Mouse (Mus musculus) T-helper 1 cell (primary cell): ENCODE results near the gene Eef2.

Experiments
- in situ Hi-C: fragments of 300-600 bp; cut with MboI, MseI; formaldehyde crosslinking; loops from one replicate; pipeline ENCODE4 v1.15.1; 2025; ENCODE audit warnings: high pct_unique_total_duplicates

Eef2 gene

GRCm38 (mm10) chr10:81198990-81199389 is 22.6 kb downstream of the Eef2 start:
- in situ Hi-C loops, result loop anchor here (5.0 kb wide), 1 partner anchor 38 kb away; no protein-coding TSS in a partner anchor

DNA sequence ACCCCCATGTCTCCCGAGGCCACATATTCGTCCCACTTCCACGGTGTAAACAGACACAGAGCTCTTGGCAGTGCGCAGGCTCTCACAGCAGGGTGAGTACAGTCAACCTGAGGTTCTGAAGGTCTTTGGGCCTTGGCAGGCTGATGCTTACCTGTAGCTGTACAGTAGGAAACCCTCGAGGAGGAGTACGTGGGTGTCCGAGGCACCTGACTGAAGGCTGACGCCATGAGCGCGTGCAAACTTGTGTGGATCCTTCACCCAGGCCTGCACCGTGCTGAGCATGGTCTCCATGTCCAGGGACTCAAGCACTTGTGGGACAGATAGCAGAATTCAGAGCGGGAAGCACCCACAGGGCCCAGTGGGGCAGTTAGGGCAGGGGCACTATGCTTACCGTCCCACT is 23.7 kb downstream of the Eef2 start:
- in situ Hi-C loops, result loop anchor here (25.0 kb wide), 1 partner anchor 2012 kb away; no protein-coding TSS in a partner anchor

DNA sequence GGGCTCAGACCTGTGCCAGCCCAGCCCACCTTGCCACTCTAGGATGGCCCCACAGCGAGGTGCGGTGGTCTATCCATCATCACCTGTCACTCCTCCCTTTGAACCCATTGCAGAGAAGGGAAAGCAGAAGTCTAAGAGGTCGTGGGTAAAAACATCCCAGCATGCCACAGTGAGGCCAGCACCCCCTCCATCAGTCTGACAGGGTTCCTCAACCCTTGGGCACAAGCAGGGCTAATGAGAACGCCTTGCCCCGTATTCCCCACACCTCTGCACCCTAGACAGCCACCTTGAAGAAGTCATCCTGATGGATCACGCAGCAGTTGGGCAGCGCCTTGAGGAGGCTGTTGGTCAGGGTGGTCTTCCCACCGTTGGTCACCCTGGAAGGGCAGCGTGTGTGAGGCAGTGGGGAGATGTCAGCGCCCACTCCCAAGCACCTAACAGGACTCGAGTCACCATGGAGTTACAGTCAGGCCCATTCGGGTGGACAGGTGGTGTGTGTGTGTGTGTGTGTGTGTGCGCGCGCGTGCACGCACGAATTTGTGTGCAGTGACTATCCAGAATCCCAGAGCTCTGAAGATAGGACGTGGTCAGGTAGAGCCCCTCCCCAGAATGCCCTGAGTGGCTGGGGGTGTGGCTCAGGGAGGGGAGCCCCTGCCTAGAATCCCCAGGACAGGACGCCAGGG is 24.3 kb downstream of the Eef2 start:
- in situ Hi-C loops, result loop anchor here (25.0 kb wide), 1 partner anchor 2012 kb away; no protein-coding TSS in a partner anchor

DNA sequence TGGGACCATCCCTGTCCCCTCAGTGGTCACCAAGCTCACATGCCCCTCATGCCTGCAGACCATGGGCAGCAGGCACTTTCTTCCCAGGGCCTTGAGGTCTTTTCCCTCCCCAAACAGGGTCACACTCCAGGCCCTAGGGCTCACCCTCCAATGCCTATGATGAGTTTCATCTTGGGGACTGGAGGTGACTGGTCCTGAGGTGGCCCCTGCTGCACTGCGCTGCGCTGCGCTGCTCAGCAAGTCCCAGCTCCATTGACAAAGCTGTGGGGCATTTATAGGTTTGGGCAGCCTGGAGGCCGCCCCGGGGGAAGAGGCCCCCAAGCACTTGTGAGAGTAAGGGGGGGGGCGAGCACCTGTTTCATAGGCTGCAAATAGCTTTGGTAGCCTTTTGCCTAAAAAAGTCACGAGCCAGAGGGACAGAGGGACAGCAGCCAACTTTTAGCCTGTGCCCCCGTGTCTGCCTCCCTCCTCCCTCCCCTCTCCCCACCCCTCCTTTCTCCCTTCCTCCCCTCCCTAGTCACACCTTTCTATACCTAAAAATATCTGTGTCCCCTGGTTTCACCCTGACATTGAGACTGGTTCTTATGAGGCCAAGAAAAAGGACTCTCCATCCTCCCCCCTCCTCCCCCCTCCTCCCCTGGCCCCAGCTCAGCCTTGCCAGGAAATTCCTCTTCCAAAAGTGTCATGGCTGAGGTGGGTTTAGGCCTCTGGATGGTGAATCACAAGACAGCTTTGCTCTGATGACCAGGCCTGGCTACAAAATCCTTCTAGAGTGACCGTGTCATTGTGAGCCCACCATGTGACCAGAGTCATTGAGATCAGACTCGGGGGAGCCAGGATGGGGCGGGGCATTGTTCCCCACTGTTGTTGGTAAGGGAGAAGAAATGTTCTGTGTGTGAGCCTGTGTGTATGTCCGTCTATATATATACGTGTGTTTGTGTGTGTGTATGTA is 25.7 kb downstream of the Eef2 start, which contains the start of gene Nmrk2:
TSS of gene Nmrk2 (minus strand) at position 245 of the 952 bp plus-strand sequence.
- in situ Hi-C loops, result loop anchor here (25.0 kb wide), 1 partner anchor 2010 kb away; no protein-coding TSS in a partner anchor

DNA sequence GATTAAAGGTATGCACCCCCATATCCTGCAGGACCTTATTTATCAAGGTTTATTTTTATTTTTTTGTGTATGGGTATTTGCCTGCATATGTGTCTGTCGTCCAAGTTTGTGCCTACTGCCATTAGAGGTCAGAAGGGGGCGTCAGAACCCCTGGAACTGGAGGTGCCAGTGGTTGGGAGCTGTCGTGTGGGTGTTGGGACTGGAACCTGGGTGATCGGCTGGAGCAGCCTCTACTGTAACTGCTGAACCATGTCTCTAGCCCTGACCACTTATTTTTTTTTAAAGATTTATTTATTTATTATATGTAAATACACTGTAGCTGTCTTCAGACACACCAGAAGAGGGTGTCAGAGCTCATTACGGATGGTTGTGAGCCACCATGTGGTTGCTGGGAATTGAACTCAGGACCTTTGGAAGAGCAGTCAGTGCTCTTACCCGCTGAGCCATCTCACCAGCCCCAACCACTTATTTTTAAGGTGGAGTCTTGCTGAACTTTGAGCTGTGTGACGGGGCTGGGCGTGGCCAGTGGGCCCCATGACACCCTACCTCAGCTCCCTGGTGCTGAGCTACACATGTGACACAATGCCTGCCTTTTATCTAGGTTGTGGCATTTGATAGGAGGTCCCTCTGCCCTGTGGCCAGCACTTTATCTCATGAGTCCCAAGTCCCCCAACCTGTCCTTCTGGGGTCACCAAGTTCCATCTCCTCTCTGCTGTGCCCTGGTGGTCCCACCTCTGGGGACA is 26.7 kb downstream of the Eef2 start:
- in situ Hi-C loops, result loop anchor here (25.0 kb wide), 1 partner anchor 2009 kb away; no protein-coding TSS in a partner anchor

DNA sequence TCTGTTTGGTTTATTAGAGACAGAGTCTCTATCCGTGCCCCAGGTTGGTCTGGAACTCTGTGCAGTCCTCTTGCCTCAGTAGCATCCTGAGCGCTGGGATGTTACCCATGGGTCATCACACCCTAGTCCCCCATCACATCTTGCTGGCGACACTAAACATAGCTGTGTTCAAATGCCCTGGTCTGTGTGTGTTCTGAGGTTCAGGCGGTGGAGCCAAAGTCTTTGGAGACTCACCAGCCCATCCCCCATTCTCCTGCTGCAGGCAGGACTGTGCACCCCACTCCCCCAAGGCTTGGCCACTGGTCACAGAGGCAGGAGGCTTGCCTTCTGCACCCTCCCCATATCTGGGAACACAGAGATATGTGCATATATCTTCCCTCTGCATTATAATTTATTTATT is 27.7 kb downstream of the Eef2 start:
- in situ Hi-C loops, result loop anchor here (25.0 kb wide), 1 partner anchor 2008 kb away; no protein-coding TSS in a partner anchor

DNA sequence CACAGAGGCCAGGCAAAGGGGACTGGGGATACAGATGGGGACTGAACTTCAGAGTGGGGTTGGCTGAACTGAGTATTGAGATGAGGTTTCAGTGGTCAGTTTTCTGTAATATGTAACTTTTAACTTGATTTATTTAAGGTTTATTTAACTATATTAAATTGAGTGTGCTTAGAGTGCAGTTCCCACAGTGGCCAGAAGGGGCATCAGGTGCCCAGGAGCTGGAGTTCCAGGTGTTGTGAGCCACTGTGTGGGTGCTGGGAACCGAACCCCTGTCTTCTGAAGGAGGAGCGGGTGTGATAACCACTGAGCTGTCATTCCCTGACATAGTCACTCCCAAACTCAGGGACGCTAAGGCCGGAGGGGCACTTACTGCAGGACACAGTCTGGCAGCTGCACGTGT is 33.7 kb downstream of the Eef2 start:
- in situ Hi-C loops, result loop anchor here (25.0 kb wide), 1 partner anchor 2002 kb away; no protein-coding TSS in a partner anchor

DNA sequence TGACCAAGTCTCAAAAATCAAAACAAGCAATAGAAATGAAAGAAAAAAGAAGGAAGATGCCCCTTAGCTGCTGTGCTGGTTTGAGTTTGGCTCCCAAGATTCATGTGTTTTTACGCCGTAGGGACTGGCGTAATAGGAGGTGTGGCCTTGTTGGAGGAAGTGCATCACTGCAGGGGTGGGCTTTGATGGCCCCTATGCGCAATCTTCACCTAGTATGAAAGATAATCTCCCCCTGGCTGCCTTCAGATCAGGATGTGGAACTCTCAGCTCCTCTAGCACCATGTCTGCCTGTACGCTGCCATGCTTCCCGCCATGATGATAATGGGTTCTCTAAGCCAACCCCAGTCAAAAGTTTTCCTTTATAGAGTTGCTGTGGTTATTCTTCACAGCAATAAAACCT is 39.8 kb downstream of the Eef2 start:
- in situ Hi-C loops, result loop anchor here (25.0 kb wide), 1 partner anchor 1996 kb away; no protein-coding TSS in a partner anchor

DNA sequence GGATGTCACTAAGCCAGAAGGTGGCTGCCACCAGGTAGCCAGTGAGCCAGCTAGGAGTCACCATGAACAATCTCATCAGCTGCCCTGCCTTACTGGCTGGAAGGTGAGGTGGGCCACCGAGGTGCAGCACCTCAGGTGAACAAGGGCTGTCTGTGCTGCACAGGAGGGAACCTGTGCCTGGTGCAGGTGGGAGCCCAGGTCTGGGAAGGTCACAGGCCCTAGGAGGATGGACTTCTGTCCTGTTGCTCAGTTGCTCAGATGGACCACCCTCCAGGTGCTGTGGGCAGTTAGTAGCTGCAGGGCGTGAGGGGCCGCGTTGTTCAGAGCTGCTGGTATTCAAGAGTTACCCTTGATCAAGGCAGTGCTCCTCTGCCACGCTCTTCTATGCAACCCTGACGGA is 40.4 kb downstream of the Eef2 start:
- in situ Hi-C loops, result loop anchor here (25.0 kb wide), 1 partner anchor 1995 kb away; no protein-coding TSS in a partner anchor

- in situ Hi-C loops, result loop anchor here (25.0 kb wide), 1 partner anchor 1995 kb away; no protein-coding TSS in a partner anchor
These were observed 40.8 kb downstream of the Eef2 start for GRCm38 (mm10) chr10:81217267-81217666.

DNA sequence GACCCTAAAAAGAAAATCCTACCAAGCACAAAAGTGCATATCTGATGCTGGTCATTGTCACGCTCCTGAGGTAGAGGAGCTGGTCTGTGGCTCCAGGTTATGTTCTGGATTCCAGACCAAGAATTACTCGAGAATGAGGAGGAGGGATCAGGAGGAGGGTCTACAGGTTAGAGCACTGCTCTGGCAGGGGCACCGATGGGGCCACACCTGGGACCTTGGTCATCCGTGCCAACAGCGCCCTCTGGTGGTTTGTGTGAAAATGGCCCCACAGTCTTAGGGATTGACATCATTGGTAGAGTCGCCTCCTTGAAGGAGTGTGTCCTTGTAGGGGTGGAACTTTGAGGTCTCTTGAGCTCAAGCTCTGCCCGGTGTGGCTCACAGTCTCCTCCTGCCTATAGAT is 41.5 kb downstream of the Eef2 start:
- in situ Hi-C loops, result loop anchor here (25.0 kb wide), 1 partner anchor 1994 kb away; no protein-coding TSS in a partner anchor

GRCm38 (mm10) chr10:81221402-81222015 is 45.1 kb downstream of the Eef2 start:
- in situ Hi-C loops, result loop anchor here (25.0 kb wide), 1 partner anchor 1991 kb away; no protein-coding TSS in a partner anchor

- in situ Hi-C loops, result loop anchor here (25.0 kb wide), 1 partner anchor 1989 kb away; no protein-coding TSS in a partner anchor
These were observed 47.3 kb downstream of the Eef2 start for GRCm38 (mm10) chr10:81223731-81224130.

DNA sequence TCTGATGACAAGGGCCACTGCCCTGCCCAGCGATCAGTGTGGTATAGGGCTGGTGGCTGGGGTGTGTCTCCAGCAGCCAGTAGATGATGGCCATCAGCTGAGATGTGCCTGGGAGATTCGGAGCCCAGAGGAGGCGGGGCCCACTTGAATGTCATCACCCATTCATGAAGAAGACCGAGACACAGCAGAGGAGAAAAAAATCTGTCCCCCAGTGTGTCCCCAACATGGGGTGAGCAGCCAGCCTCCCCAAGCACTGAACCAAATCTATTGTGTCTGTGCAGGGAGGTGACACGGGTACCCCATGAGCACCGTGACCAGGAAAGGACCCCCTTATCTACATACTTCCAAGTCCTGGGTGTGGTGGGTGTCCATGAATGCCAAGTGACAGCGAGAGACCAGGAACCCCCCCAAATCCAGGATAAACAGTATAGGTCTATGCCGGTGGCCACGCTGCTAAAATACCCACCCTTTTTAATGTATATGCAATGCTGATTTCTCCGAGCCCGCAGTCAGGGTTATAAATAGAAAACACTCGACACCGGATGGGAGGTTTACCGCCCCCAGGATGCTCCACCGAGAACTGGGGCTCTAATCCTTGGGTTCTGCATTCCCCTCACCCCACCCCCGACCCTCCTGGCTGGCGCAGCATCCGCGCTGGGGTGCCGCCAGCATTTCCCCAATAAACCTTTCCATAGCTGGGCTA is 53.5 kb downstream of the Eef2 start:
- in situ Hi-C loops, result loop anchor here (25.0 kb wide), 1 partner anchor 1407 kb away; the partner anchor contains the start of gene Tdg

DNA sequence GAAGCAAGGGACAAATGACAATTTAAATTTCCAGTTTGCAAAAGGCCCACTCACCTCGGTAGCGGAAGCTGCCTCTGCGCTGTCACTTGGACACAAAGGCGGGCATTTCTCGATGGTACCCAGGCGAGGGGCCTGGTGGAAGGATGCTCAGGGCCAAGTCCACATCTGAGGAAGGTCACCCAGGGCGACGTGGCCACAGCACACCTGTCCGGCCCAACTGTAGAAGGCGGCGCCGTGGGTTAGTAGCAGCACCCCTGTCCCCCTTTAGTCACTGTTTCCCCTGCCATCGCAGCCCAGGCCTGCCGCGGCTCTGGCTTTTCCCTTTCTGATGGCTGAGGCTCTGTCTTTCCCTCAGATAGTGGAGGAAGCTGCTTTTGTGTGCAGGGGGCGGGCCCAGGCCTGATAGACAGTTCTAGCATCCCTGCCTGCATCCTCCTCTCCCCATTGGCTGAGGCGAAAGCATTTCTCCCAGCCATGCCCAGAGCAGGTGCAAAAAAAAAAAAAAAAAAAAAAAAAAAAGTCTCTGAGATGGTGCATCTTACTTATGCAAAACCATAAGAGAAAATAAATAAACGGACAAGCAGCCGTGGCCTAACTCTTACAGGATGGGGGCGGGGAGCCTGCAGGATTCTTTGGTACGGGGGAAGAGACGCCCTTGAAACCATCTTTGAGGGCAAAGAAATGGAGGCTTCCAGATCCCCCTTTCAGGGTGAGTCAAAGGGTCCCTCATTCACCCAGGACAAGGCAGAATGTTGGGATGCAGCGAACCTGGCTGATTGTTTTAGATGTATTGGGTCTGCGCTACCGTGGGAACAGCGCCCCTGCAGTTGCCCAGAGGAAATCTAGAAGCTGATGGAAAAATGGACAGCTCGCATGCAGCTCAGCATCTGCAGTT is 54.3 kb downstream of the Eef2 start, which contains the start of gene Atcay:
TSS of gene Atcay (minus strand) at position 396 of the 895 bp plus-strand sequence.
- in situ Hi-C loops, result loop anchor here (25.0 kb wide), 1 partner anchor 1407 kb away; the partner anchor contains the start of gene Tdg

DNA sequence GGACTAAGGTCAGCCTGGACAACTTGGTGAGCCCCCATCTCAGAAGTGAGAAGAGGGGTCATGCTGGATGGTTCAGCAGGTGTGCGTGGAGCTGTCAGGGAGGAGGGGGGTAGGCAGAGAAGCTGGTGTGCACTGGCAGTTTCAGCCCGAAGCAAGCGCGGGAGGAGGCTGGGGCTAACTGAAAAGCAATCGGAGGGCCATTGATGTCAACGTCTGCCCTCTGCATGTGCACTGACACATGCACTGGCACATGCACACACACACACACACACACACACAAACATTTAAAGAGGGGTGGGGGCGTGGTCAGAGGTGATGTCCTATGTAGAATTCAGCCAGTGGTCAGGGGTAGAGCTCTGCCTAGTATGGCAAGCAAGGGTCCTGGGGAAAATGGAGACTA is 55.0 kb downstream of the Eef2 start:
- in situ Hi-C loops, result loop anchor here (25.0 kb wide), 1 partner anchor 1406 kb away; the partner anchor contains the start of gene Tdg
